Mouse (Mus musculus) neural tube, postnatal 0 days (tissue): ENCODE results near the gene Tlr6. TPM values are rescaled to one million over a fixed set of nuclear protein-coding genes. Genes with fewer than 3 reads are reported as not detected.
A peak's percentile ranks its signal among the peaks of the same experiment; 100 is the strongest.

Experiments
- microRNA counts: library from miRNA; unstranded; fragments of <30 nt; microRNA quantifications from one replicate; lab custom pipeline; 2015
- microRNA-seq: library from miRNA; unstranded; fragments of <30 nt; microRNA quantifications from one replicate; pipeline ENCODE4, GENCODE M21; 2016
- polyA plus RNA-seq: library from polyadenylated mRNA; unstranded; fragments of >200 nt; fragmentation: Nextera tagmentation; extraction: Ambion mirVana; gene quantifications from 2 replicates; pipeline ENCODE4 v1.2.1, GENCODE M21; 2015

Gene Tlr6
- 0.34 and 0.44 TPM in 2 replicates for polyA plus RNA-seq

DNA sequence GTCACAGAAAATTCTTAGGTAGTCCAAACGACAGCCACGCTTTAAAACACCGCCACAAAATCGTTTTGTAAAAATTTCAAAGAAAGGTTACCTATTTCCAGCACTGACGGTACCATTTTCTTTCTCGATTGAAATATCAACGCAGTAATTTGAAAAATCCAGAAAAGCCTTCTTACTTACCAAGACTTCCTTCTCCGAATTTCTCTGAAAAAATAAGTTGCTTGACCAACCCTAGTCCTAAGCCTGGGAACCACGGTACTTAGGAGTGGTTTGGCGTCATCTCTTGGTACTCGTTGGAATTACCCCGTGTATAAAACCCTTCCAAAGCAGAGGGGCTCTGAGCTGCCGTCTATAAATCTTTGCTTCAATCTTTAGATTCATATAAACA, at the start of gene Tlr6:
Gene Tlr6 (minus strand): TSS at position 255 of the 388 bp plus-strand sequence.

DNA sequence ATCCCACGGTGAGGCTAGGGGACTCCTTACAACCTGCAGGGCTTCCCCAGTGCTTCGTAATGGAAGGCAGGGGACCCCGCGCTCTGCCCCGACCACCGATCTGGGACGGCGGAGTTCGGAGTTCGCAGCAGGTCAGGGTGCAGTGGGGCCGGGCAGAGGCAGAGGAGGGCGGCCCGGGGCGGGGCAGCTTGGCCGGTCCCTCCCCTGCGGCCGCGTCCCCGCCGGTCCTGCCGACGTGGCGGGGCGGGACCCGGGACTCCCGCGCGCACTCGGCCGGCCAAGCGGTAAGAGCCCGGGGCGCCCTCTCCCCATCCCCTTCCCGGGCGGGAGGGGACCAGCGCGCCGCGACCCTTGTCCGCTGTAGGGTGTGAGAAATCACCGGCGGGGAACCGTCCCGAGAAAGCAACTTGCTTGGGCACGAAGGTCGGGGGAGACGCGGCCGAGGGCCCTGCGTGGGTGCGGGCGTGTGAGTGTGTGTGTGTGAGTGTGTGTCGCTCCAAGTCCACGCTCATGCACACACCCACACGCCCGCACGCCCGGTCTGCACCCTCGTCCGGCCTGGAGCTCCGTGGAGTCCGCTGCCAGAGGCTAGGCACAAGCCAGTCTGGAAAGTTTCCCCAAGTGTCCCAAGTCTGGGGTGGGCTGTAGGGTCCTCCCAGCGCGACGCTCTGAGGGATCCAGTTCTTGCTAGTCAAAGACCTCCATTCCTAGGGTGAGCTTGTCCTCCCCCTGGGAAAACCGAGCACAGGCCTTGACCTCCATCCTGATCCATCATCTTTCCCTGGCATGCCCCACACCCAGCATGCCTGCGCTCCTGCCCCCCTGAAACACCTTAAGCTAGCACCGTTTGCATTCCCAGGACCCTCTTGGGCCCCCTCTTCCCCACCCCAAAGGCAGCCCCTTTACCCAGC, 10.2 kb upstream of the Tlr6 start, which contains the start of gene Fam114a1:
Gene Fam114a1 (plus strand): TSS at position 211 of the 911 bp plus-strand sequence.

MicroRNAs encoded within 50 kb of the gene (microRNA counts, 519-probe panel; counts per million panel counts)
- microRNA mmu-miR-574-3p (lab: Ali Mortazavi, UCI): 40.5 counts per million
- 40.5 counts per million for microRNA mmu-miR-574-5p (lab: Ali Mortazavi, UCI)

Small RNA genes lying within 50 kb of the gene (microRNA-seq; reads per million reads assigned to microRNA genes)
- 76.0 reads per million, percentile 40 among the genes with 10 or more reads in this experiment for gene Mir574

Other genes with a start within 250 kb of the Tlr6 start
- 28.7 and 28.9 TPM in 2 replicates for gene Klf3, start 156.7 kb downstream of the Tlr6 start, polyA plus RNA-seq
- 0.19 and 0.74 TPM in 2 replicates for gene Tlr1, start 26.5 kb downstream of the Tlr6 start, polyA plus RNA-seq
- 7.3 and 9.2 TPM in 2 replicates for gene Fam114a1, start 10.0 kb upstream of the Tlr6 start, polyA plus RNA-seq
- not detected in 2 replicates for gene Tmem156, start 132.0 kb upstream of the Tlr6 start, polyA plus RNA-seq
- gene Klhl5, start 147.4 kb upstream of the Tlr6 start, polyA plus RNA-seq: 55.7 and 59.5 TPM in 2 replicates
- 7.6 and 8.2 TPM in 2 replicates for gene Wdr19, start 239.6 kb upstream of the Tlr6 start, polyA plus RNA-seq